In the genomic region with DNA sequence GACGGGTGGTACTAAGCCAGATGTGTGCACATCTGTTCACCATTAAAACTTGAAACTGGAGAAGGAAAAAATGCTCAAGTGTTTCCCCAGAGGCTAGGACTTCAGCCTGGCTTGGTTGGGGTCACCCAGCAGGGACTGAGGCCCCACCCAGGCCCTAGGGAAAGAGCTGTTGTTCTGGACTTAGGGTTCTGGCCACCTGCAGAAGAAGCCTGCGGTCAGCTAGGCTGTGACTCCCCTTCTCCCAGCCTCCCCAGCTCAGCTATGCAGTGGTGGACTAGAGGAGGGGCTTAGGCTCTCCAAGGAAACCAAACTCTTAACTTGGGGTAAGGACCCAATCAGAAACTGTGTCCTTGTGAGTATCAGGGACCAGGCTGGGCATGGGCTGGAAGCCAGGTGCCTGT, we compare ENCODE assay signal across 13 mouse cellular contexts. TPM values are rescaled to one million over a fixed set of nuclear protein-coding genes. Genes with fewer than 3 reads are reported as not detected.
DNase-seq lines count a peak whose midpoint lies in the region; ATAC-seq lines count a peak whose summit lies in the region.
"Had no signal": no experiment of that assay in that cellular context is flagged by ENCODE, and none has a peak within 500 bp of the region (broad histone marks: within the 10 kb centered on the region; RNA-seq: fewer than 3 reads in every experiment).

No protein-coding gene starts in this region.

- peaks cover 65% of the 10 kb centered on the region for H3K4me1 ChIP-seq in kidney, embryonic 14.5 days (ENCODE audit: control insufficient read depth, insufficient read depth, low read length)
- peaks cover 13% of the 10 kb centered on the region for H3K4me1 ChIP-seq in embryonic facial prominence, embryonic 11.5 days (ENCODE audit: control insufficient read depth, insufficient read depth, low read length)
- peaks cover 84% of the 10 kb centered on the region for H3K4me1 ChIP-seq in limb, embryonic 13.5 days

- no peak; the same call in 1 of the 2 replicates for ATAC-seq in kidney, embryonic 14.5 days (ENCODE audit: low FRiP score, low TSS enrichment)
- ATAC-seq in embryonic facial prominence, embryonic 11.5 days (replicated peaks; ENCODE audit: insufficient number of reproducible peaks, low FRiP score, low TSS enrichment, low read depth) = no peak
- peak; percentile 51; the same call in 1 of the 2 replicates for ATAC-seq in limb, embryonic 13.5 days (ENCODE audit: low FRiP score, low read depth)
- ATAC-seq: inflammation-experienced regulatory T-cells, adult 6 months had no signal

- H3K27me3 ChIP-seq in kidney, embryonic 14.5 days (ENCODE audit: control insufficient read depth, insufficient read depth, low read length) = no peaks in the 10 kb centered on the region
- H3K27me3 ChIP-seq in embryonic facial prominence, embryonic 11.5 days (ENCODE audit: control insufficient read depth, insufficient read depth, low read length) = no peaks in the 10 kb centered on the region
- no peaks in the 10 kb centered on the region for H3K27me3 ChIP-seq in limb, embryonic 13.5 days

- peak overlapping the region; percentile 21 for H3K4me2 ChIP-seq in kidney, embryonic 14.5 days (replicated peaks; ENCODE audit: low read depth, low read length)
- peak overlapping the region; percentile 29 for H3K4me2 ChIP-seq in embryonic facial prominence, embryonic 11.5 days (ENCODE audit: low read depth, low read length)
- H3K4me2 ChIP-seq in limb, embryonic 13.5 days (replicated peaks) = peak overlapping the region; percentile 50

- peak; percentile 25 for DNase-seq in adrenal gland, postnatal 10 days
- no peak for DNase-seq in adrenal gland, postnatal 14 days
- DNase-seq in kidney, adult 9 months = no peak
- DNase-seq in embryonic facial prominence, embryonic 11.5 days (ENCODE audit: low spot score) = peak; percentile 73
- DNase-seq in right cerebral cortex, adult 2 months (ENCODE audit: low spot score in 2 of 2) = no peak
- DNase-seq in cerebellum, adult 8-10 months = no peak
- DNase-seq: cerebellum, adult 11-12 months; spleen, adult 18-20 months had no signal

- peak overlapping the region; percentile 74; the same call in 1 of the 2 replicates for H3K27ac ChIP-seq in kidney, embryonic 14.5 days (ENCODE audit: low read depth, low read length)
- H3K27ac ChIP-seq in embryonic facial prominence, embryonic 11.5 days (replicated peaks; ENCODE audit: low read depth, low read length) = peak overlapping the region; percentile 43; the same call in 1 of the 2 replicates
- H3K27ac ChIP-seq in limb, embryonic 13.5 days = peak overlapping the region; percentile 85

- peaks cover 8% of the 10 kb centered on the region; the same call in 1 of the 2 replicates for H3K36me3 ChIP-seq in kidney, embryonic 14.5 days (ENCODE audit: control insufficient read depth, insufficient read depth, low read length)
- H3K36me3 ChIP-seq in embryonic facial prominence, embryonic 11.5 days (replicated peaks; ENCODE audit: control insufficient read depth, insufficient read depth, low read depth, low read length) = no peaks in the 10 kb centered on the region
- H3K36me3 ChIP-seq in limb, embryonic 13.5 days = peaks cover 12% of the 10 kb centered on the region

- 0 out of 2 replicates have a peak overlapping the region, but pooled peaks have one; percentile 34 for H3K9ac ChIP-seq in kidney, embryonic 14.5 days (ENCODE audit: low read depth, low read length)
- H3K9ac ChIP-seq in embryonic facial prominence, embryonic 11.5 days (replicated peaks; ENCODE audit: low read length) = no peak overlapping the region
- peak overlapping the region; percentile 19; the same call in 1 of the 2 replicates for H3K9ac ChIP-seq in limb, embryonic 13.5 days

- H3K9me3 ChIP-seq in kidney, embryonic 14.5 days (ENCODE audit: control insufficient read depth, low read length) = no peaks in the 10 kb centered on the region
- no peaks in the 10 kb centered on the region for H3K9me3 ChIP-seq in embryonic facial prominence, embryonic 11.5 days (replicated peaks; ENCODE audit: control insufficient read depth, low read length)
- no peaks in the 10 kb centered on the region for H3K9me3 ChIP-seq in limb, embryonic 13.5 days

- 20% methylated on average over 2 of the region's 2 CpGs for WGBS in kidney, embryonic 14.5 days
- WGBS in embryonic facial prominence, embryonic 11.5 days = 18% methylated on average over 2 of the region's 2 CpGs
- WGBS in limb, embryonic 13.5 days = 2% methylated on average over 2 of the region's 2 CpGs

- peak overlapping the region; percentile 15 for H3K4me3 ChIP-seq in kidney, embryonic 14.5 days (ENCODE audit: low read length)
- no peak overlapping the region for H3K4me3 ChIP-seq in embryonic facial prominence, embryonic 11.5 days (ENCODE audit: low read depth, low read length)
- peak overlapping the region; percentile 21; the same call in 1 of the 2 replicates for H3K4me3 ChIP-seq in limb, embryonic 13.5 days

RNA-seq across cellular contexts. Expression of gene Ccdc33, which starts 17.3 kb away (rescaled TPM):
- total RNA-seq in adrenal gland, postnatal 10 days (2021) = under 1 TPM in 1 of 2 experiments, not detected in 1; 0.12 TPM
- not detected in 2 replicates for total RNA-seq in adrenal gland, postnatal 14 days (2021)
- 0.09 and 0.57 TPM in 2 replicates for polyA plus RNA-seq in kidney, embryonic 14.5 days (2014; fragmentation: Nextera tagmentation; extraction: Ambion mirVana)
- polyA plus RNA-seq in embryonic facial prominence, embryonic 11.5 days (2014; fragmentation: Nextera tagmentation; extraction: Ambion mirVana) = 0.54 and 0.77 TPM in 2 replicates
- polyA plus RNA-seq in limb, embryonic 13.5 days (2015; fragmentation: Nextera tagmentation; extraction: Ambion mirVana) = 0.15 and 0.20 TPM in 2 replicates
- total RNA-seq: megakaryocyte progenitor cell, adult 5-6 weeks had no signal
- polyA plus RNA-seq: inflammation-experienced regulatory T-cells, adult 6 months; liver, embryonic 16.5 days had no signal

Comparison
In these comparisons a context has a peak if more than half of its experiments do, and no peak if none do; other contexts are left out.
1. DNase-seq: peak in adrenal gland, postnatal 10 days (single experiment) and embryonic facial prominence, embryonic 11.5 days (single experiment); none in adrenal gland, postnatal 14 days (single experiment), kidney, adult 9 months (single experiment), right cerebral cortex, adult 2 months (0 of 2) and cerebellum, adult 8-10 months (single experiment).
2. Peak in every context shown above with its lines, with median percentiles within 50 percentile points of each other: H3K27ac ChIP-seq and H3K4me2 ChIP-seq.